In the genomic region with DNA sequence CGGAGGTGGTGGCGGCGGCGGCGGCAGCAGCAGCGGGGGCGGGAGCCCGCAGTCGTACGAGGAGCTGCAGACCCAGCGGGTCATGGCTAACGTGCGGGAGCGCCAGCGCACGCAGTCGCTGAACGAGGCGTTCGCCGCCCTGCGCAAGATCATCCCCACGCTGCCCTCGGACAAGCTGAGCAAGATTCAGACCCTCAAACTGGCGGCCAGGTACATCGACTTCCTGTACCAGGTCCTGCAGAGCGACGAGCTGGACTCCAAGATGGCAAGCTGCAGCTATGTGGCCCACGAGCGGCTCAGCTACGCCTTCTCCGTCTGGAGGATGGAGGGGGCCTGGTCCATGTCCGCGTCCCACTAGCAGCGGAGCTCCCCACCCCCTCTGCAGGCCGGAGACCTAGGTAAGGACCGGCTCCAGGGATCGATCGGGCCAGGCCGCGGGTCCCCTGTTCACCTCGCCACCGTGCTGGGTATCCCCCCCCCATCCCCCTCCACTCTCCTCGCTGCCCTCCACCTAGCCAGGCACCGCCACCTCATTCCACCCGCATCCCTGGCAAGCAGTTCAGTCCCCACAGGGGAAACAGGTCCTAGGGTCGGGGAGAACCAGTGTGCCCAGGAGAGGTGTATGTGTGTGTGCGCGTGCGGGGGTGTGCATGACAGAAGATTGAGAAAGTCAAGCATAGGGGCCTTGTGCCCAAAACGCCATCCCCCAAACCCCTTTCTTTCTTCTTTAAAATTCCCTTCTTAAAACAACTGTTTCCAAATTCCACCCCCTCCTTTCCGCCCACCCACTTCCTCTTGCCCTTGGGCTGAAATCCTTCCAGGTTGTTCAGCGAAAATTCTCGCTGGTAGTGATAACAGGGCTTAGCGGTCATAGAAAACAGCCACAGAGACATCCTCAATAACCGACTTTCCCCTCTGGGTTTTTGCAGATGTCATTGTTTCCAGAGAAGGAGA, we compare ENCODE assay signal across 9 mouse cellular contexts. TPM values are rescaled to one million over a fixed set of nuclear protein-coding genes. Genes with fewer than 3 reads are reported as not detected.
DNase-seq lines count a peak whose midpoint lies in the region; ATAC-seq lines count a peak whose summit lies in the region.
"Had no signal": no experiment of that assay in that cellular context is flagged by ENCODE, and none has a peak within 500 bp of the region (broad histone marks: within the 10 kb centered on the region; RNA-seq: fewer than 3 reads in every experiment).

No protein-coding gene starts in this region.

- H3K36me3 ChIP-seq in heart, embryonic 14.5 days (ENCODE audit: control insufficient read depth, insufficient read depth, low read length) = no peaks in the 10 kb centered on the region
- no peaks in the 10 kb centered on the region for H3K36me3 ChIP-seq in stomach, embryonic 15.5 days

- H3K27ac ChIP-seq in brown adipose tissue, adult 24 weeks (replicated peaks; ENCODE audit: low read depth, low read length) = peak overlapping the region; percentile 27
- H3K27ac ChIP-seq in heart, embryonic 14.5 days (replicated peaks in 1 of 2; ENCODE audit: control insufficient read depth in 1 of 2, insufficient read depth in 1 of 2, low read depth in 2 of 2, low read length in 2 of 2) = peak overlapping the region; percentile 34 to 75; a peak in 3 of 4 replicates
- H3K27ac ChIP-seq in stomach, embryonic 15.5 days = peak overlapping the region; percentile 61

- 0 out of 2 replicates have a peak, but pooled peaks have one; percentile 11 for ATAC-seq in heart, embryonic 14.5 days (ENCODE audit: insufficient number of reproducible peaks, insufficient read depth, low FRiP score, low read depth)
- 0 out of 2 replicates have a peak, but pooled peaks have one; percentile 6 for ATAC-seq in stomach, embryonic 15.5 days (ENCODE audit: insufficient read depth, low FRiP score, low read depth)
- no peak for ATAC-seq in inflammation-experienced regulatory T-cells, adult 6 months

- peaks cover 5% of the 10 kb centered on the region; the same call in 1 of the 2 replicates for H3K4me1 ChIP-seq in brown adipose tissue, adult 24 weeks (ENCODE audit: control insufficient read depth, insufficient read depth, insufficient read length, low read length)
- peaks cover 0 to 6% of the 10 kb centered on the region in 2 experiments; a peak in 2 of 4 replicates for H3K4me1 ChIP-seq in heart, embryonic 14.5 days (ENCODE audit: control insufficient read depth in 2 of 2, insufficient read depth in 2 of 2, low read length in 2 of 2)
- peaks cover 16% of the 10 kb centered on the region; the same call in 1 of the 2 replicates for H3K4me1 ChIP-seq in stomach, embryonic 15.5 days

- H3K27me3 ChIP-seq in heart, embryonic 14.5 days (ENCODE audit: control insufficient read depth, insufficient read depth, low read length) = peaks cover 83% of the 10 kb centered on the region
- H3K27me3 ChIP-seq in stomach, embryonic 15.5 days (replicated peaks) = peaks cover 64% of the 10 kb centered on the region

- peak overlapping the region; percentile 73 for H3K4me2 ChIP-seq in heart, embryonic 14.5 days (ENCODE audit: low read length)
- peak overlapping the region; percentile 80 for H3K4me2 ChIP-seq in stomach, embryonic 15.5 days

- H3K9ac ChIP-seq in heart, embryonic 14.5 days (ENCODE audit: low read length) = peak overlapping the region; percentile 78
- H3K9ac ChIP-seq in stomach, embryonic 15.5 days = peak overlapping the region; percentile 54

- peak overlapping the region; percentile 92 for H3K4me3 ChIP-seq in brown adipose tissue, adult 24 weeks (ENCODE audit: insufficient read depth, low read depth, low read length)
- peak overlapping the region; percentile 64 to 71 for H3K4me3 ChIP-seq in heart, embryonic 14.5 days (ENCODE audit: control insufficient read depth in 1 of 2, insufficient read depth in 1 of 2, low read depth in 1 of 2, low read length in 2 of 2)
- peak overlapping the region; percentile 62 for H3K4me3 ChIP-seq in stomach, embryonic 15.5 days (replicated peaks)

- H3K9me3 ChIP-seq in heart, embryonic 14.5 days (ENCODE audit: control insufficient read depth, low read length) = no peaks in the 10 kb centered on the region
- H3K9me3 ChIP-seq in stomach, embryonic 15.5 days = no peaks in the 10 kb centered on the region

- peak; percentile 30 for DNase-seq in gastrocnemius, postnatal 10 days
- no peak for DNase-seq in gastrocnemius, postnatal 4 days (ENCODE audit: low spot score in 2 of 2)
- DNase-seq in 3134 (ENCODE audit: extremely low read depth, insufficient read length, low spot score) = peak; percentile 81
- peak; percentile 4 for DNase-seq in liver

- WGBS in heart, embryonic 14.5 days = under 1% methylated on average over 56 of the region's 56 CpGs
- WGBS in stomach, embryonic 15.5 days = 1% methylated on average over 53 of the region's 56 CpGs

RNA-seq across cellular contexts. Expression of a gene that starts 1.0 kb away (rescaled TPM):
- 1 to 10 TPM; 3.9 to 8.4 TPM for total RNA-seq in gastrocnemius, postnatal 10 days (2021)
- total RNA-seq in gastrocnemius, postnatal 4 days (2021) = 10 to 100 TPM in 1 of 2 experiments, 1 to 10 TPM in 1; 9.9 to 11.1 TPM
- 20.2 and 23.3 TPM in 2 replicates for polyA plus RNA-seq in brown adipose tissue, adult 24 weeks (2012; ENCODE audit: insufficient read depth, insufficient read length, missing spikeins)
- polyA plus RNA-seq in heart, embryonic 14.5 days (2014; fragmentation: Nextera tagmentation; extraction: Ambion mirVana) = 3.8 and 6.3 TPM in 2 replicates
- 4.2 and 5.3 TPM in 2 replicates for polyA plus RNA-seq in stomach, embryonic 15.5 days (2015; fragmentation: Nextera tagmentation; extraction: Ambion mirVana)
- not detected for polyA plus RNA-seq in inflammation-experienced regulatory T-cells, adult 6 months (2017; shearing (Covaris generic))

RNA-seq across cellular contexts. Expression of a gene that starts 30.3 kb away (rescaled TPM):
- not detected for total RNA-seq in gastrocnemius, postnatal 10 days (2021)
- total RNA-seq in gastrocnemius, postnatal 4 days (2021) = not detected
- not detected in 2 replicates for polyA plus RNA-seq in brown adipose tissue, adult 24 weeks (2012; ENCODE audit: insufficient read depth, insufficient read length, missing spikeins)
- not detected in 2 replicates for polyA plus RNA-seq in heart, embryonic 14.5 days (2014; fragmentation: Nextera tagmentation; extraction: Ambion mirVana)
- polyA plus RNA-seq in stomach, embryonic 15.5 days (2015; fragmentation: Nextera tagmentation; extraction: Ambion mirVana) = not detected in 2 replicates
- polyA plus RNA-seq in inflammation-experienced regulatory T-cells, adult 6 months (2017; shearing (Covaris generic)) = not detected
- total RNA-seq: left cerebral cortex, postnatal 25 days had no signal

Comparison
In these comparisons a context has a peak if more than half of its experiments do, and no peak if none do; other contexts are left out.
1. DNase-seq: peak in gastrocnemius, postnatal 10 days (single experiment), 3134 (single experiment) and liver (single experiment); none in gastrocnemius, postnatal 4 days (0 of 2).
2. Peak in every context shown above with its lines, with median percentiles within 50 percentile points of each other: H3K27ac ChIP-seq and H3K4me3 ChIP-seq.